Mouse (Mus musculus) midbrain, embryonic 13.5 days (tissue): Measurements from ENCODE around the gene Myoz1. TPM values are rescaled to one million over a fixed set of nuclear protein-coding genes. Genes with fewer than 3 reads are reported as not detected.

Experiments used
- ATAC-seq: fragments of 200-750 bp; cut with Nextera tagmentation; 2 replicates; pipeline ENCODE4 v1.8.0; 2017; ENCODE audit warnings: mild to moderate bottlenecking, moderate TSS enrichment, moderate library complexity
- H3K27ac ChIP-seq: fragments of 300-500 bp; sonication (generic); 2 replicates; pipeline ENCODE4 v1.5.1; 2015; ENCODE audit warnings: inconsistent platforms, mild to moderate bottlenecking, moderate library complexity
- H3K27me3 ChIP-seq: fragments of 300-500 bp; sonication (generic); 2 replicates; pipeline ENCODE4 v1.6.1; 2015; ENCODE audit warnings: mild to moderate bottlenecking, inconsistent platforms
- H3K36me3 ChIP-seq: fragments of 300-500 bp; sonication (generic); 2 replicates; pipeline ENCODE4 v1.6.1; 2015; ENCODE audit warnings: mild to moderate bottlenecking, inconsistent platforms
- H3K4me1 ChIP-seq: fragments of 300-500 bp; sonication (generic); replicated peaks from 2 replicates; pipeline ENCODE4 v1.6.1; 2015; ENCODE audit warnings: inconsistent platforms
- H3K4me2 ChIP-seq: fragments of 300-500 bp; sonication (generic); replicated peaks from 2 replicates; pipeline ENCODE4 v1.6.1; 2015; ENCODE audit warnings: moderate library complexity, mild to moderate bottlenecking, inconsistent platforms
- H3K4me3 ChIP-seq: fragments of 300-500 bp; sonication (generic); replicated peaks from 2 replicates; pipeline ENCODE4 v1.5.1; 2015; ENCODE audit warnings: mild to moderate bottlenecking, inconsistent platforms
- H3K9ac ChIP-seq: fragments of 300-500 bp; sonication (generic); replicated peaks from 2 replicates; pipeline ENCODE4 v1.6.1; 2015; ENCODE audit warnings: mild to moderate bottlenecking, inconsistent platforms
- H3K9me3 ChIP-seq: fragments of 300-500 bp; sonication (generic); 2 replicates; pipeline ENCODE4 v1.6.1; 2016; ENCODE audit warnings: mild to moderate bottlenecking, inconsistent platforms
- WGBS: fragments of 180-500 bp; shearing (Covaris S2); methylation state at CpG from one replicate; pipeline ENCODE4 v1.1.7; 2015; 5-methylcytosine and 5-hydroxymethylcytosine counted together
- polyA plus RNA-seq: library from polyadenylated mRNA; unstranded; fragments of >200 nt; fragmentation: Nextera tagmentation; extraction: Ambion mirVana; gene quantifications from 2 replicates; pipeline ENCODE4 v1.2.1, GENCODE M21; 2015

Myoz1 gene
- polyA plus RNA-seq, 1 experiment from 2014 or later, result not detected

GRCm38 (mm10) chr14:20694185-20694883 is 38.0 kb upstream of the Myoz1 start:
- no peaks in the 10 kb centered on the region for H3K9me3 ChIP-seq
- peak overlapping the region; percentile 88 for H3K4me2 ChIP-seq
- ATAC-seq, result peak; percentile 26
- H3K36me3 ChIP-seq, result peaks cover 59% of the 10 kb centered on the region
- peak overlapping the region; percentile 89 for H3K9ac ChIP-seq
- WGBS, result 45% methylated on average over 13 of the region's 13 CpGs
- H3K27me3 ChIP-seq, result no peaks in the 10 kb centered on the region
- H3K27ac ChIP-seq, result peak overlapping the region; percentile 98
- peak overlapping the region; percentile 83 for H3K4me3 ChIP-seq
- H3K4me1 ChIP-seq, result peaks cover 45% of the 10 kb centered on the region

GRCm38 (mm10) chr14:20693589-20694101 is 37.3 kb upstream of the Myoz1 start:
- H3K27ac ChIP-seq, result no peak overlapping the region
- H3K36me3 ChIP-seq, result peaks cover 64% of the 10 kb centered on the region
- no peaks in the 10 kb centered on the region for H3K27me3 ChIP-seq
- H3K9me3 ChIP-seq, result no peaks in the 10 kb centered on the region
- 91% methylated on average over 10 of the region's 10 CpGs for WGBS
- peaks cover 38% of the 10 kb centered on the region for H3K4me1 ChIP-seq
- H3K4me3 ChIP-seq, result no peak overlapping the region
- H3K4me2 ChIP-seq, result no peak overlapping the region
- ATAC-seq, result no peak
- no peak overlapping the region for H3K9ac ChIP-seq

GRCm38 (mm10) chr14:20691772-20692171 is 35.4 kb upstream of the Myoz1 start:
- Histone ChIP-seq H3K4me1 (peaks cover 20% of the 10 kb centered on the region), H3K27ac (no peak overlapping the region), H3K4me2 (no peak overlapping the region), H3K36me3 (peaks cover 75% of the 10 kb centered on the region), H3K27me3 (no peaks in the 10 kb centered on the region), H3K9me3 (no peaks in the 10 kb centered on the region), H3K9ac (no peak overlapping the region), H3K4me3 (no peak overlapping the region)
- WGBS, result 94% methylated on average over 6 of the region's 6 CpGs
- no peak for ATAC-seq

GRCm38 (mm10) chr14:20689009-20689408 is 32.7 kb upstream of the Myoz1 start:
- no peaks in the 10 kb centered on the region for H3K9me3 ChIP-seq
- H3K4me1 ChIP-seq, result peaks cover 3% of the 10 kb centered on the region; the same call in 1 of the 2 replicates
- H3K36me3 ChIP-seq, result peaks cover 98% of the 10 kb centered on the region
- WGBS, result 89% methylated on average over 2 of the region's 2 CpGs
- ATAC-seq, result no peak
- no peak overlapping the region for H3K4me2 ChIP-seq
- H3K27me3 ChIP-seq, result no peaks in the 10 kb centered on the region
- H3K27ac ChIP-seq, result no peak overlapping the region
- H3K9ac ChIP-seq, result no peak overlapping the region
- no peak overlapping the region for H3K4me3 ChIP-seq

- no peak for ATAC-seq
- WGBS, result 98% methylated on average over 3 of the region's 3 CpGs
- Histone ChIP-seq H3K9me3 (no peaks in the 10 kb centered on the region), H3K27me3 (no peaks in the 10 kb centered on the region), H3K36me3 (peaks cover 98% of the 10 kb centered on the region), H3K27ac (no peak overlapping the region), H3K4me1 (no peaks in the 10 kb centered on the region), H3K4me3 (no peak overlapping the region), H3K9ac (no peak overlapping the region), H3K4me2 (no peak overlapping the region)
Measured at GRCm38 (mm10) chr14:20686576-20686975, 30.2 kb upstream of the Myoz1 start.

GRCm38 (mm10) chr14:20682498-20682897 is 26.2 kb upstream of the Myoz1 start:
- H3K4me2 ChIP-seq, result no peak overlapping the region
- H3K27me3 ChIP-seq, result no peaks in the 10 kb centered on the region
- H3K4me1 ChIP-seq, result no peaks in the 10 kb centered on the region
- 83% methylated on average over 3 of the region's 3 CpGs for WGBS
- peaks cover 99% of the 10 kb centered on the region for H3K36me3 ChIP-seq
- H3K4me3 ChIP-seq, result no peak overlapping the region
- ATAC-seq, result no peak
- H3K27ac ChIP-seq, result no peak overlapping the region
- no peaks in the 10 kb centered on the region for H3K9me3 ChIP-seq
- H3K9ac ChIP-seq, result no peak overlapping the region

- no peak for ATAC-seq
- no peaks in the 10 kb centered on the region for H3K9me3 ChIP-seq
- WGBS, result 93% methylated on average over 2 of the region's 2 CpGs
- H3K4me1 ChIP-seq, result no peaks in the 10 kb centered on the region
- H3K27me3 ChIP-seq, result no peaks in the 10 kb centered on the region
- H3K4me2 ChIP-seq, result no peak overlapping the region
- H3K27ac ChIP-seq, result no peak overlapping the region
- no peak overlapping the region for H3K4me3 ChIP-seq
- no peak overlapping the region for H3K9ac ChIP-seq
- peaks cover 96% of the 10 kb centered on the region for H3K36me3 ChIP-seq
Measured at GRCm38 (mm10) chr14:20681742-20682141, 25.4 kb upstream of the Myoz1 start.

- no peaks in the 10 kb centered on the region for H3K27me3 ChIP-seq
- H3K4me2 ChIP-seq, result no peak overlapping the region
- no peak overlapping the region for H3K27ac ChIP-seq
- peaks cover 17% of the 10 kb centered on the region for H3K4me1 ChIP-seq
- no peaks in the 10 kb centered on the region for H3K9me3 ChIP-seq
- H3K9ac ChIP-seq, result no peak overlapping the region
- WGBS, result 93% methylated on average over 4 of the region's 4 CpGs
- ATAC-seq, result no peak
- H3K36me3 ChIP-seq, result peaks cover 68% of the 10 kb centered on the region
- no peak overlapping the region for H3K4me3 ChIP-seq
Measured at GRCm38 (mm10) chr14:20677906-20678305, 21.6 kb upstream of the Myoz1 start.

- peaks cover 32% of the 10 kb centered on the region for H3K36me3 ChIP-seq
- peak within 1 kb of the TSS; percentile 84 for H3K27ac ChIP-seq
- H3K4me3 ChIP-seq, result peak within 1 kb of the TSS; percentile 91
- H3K27me3 ChIP-seq, result peaks cover 19% of the 10 kb centered on the region
- H3K9ac ChIP-seq, result peak within 1 kb of the TSS; percentile 84
- ATAC-seq, result peak; percentile 97
- no peaks in the 10 kb centered on the region for H3K9me3 ChIP-seq
- peak within 1 kb of the TSS; percentile 90 for H3K4me2 ChIP-seq
- H3K4me1 ChIP-seq, result peaks cover 17% of the 10 kb centered on the region
- WGBS, result 5% methylated on average over 43 of the region's 43 CpGs
Measured at GRCm38 (mm10) chr14:20674064-20674833, 17.9 kb upstream of the Myoz1 start, which contains the start of gene Sec24c. TSS of gene Sec24c (plus strand) at chr14:20674308.

- Histone ChIP-seq H3K4me1 (peaks cover 17% of the 10 kb centered on the region), H3K4me2 (peak overlapping the region; percentile 90), H3K36me3 (peaks cover 26% of the 10 kb centered on the region), H3K9me3 (no peaks in the 10 kb centered on the region), H3K9ac (no peak overlapping the region), H3K4me3 (peak overlapping the region; percentile 91), H3K27ac (peak overlapping the region; percentile 47; the same call in 1 of the 2 replicates), H3K27me3 (peaks cover 25% of the 10 kb centered on the region)
- WGBS, result 15% methylated on average over 13 of the region's 13 CpGs
- peak; percentile 85 for ATAC-seq
Measured at GRCm38 (mm10) chr14:20673735-20674063, 17.4 kb upstream of the Myoz1 start.

- Histone ChIP-seq H3K4me2 (no peak overlapping the region), H3K4me3 (peak overlapping the region; percentile 9; the same call in 1 of the 2 replicates), H3K27me3 (peaks cover 30% of the 10 kb centered on the region), H3K4me1 (peaks cover 17% of the 10 kb centered on the region), H3K27ac (no peak overlapping the region), H3K36me3 (peaks cover 19% of the 10 kb centered on the region), H3K9me3 (no peaks in the 10 kb centered on the region), H3K9ac (no peak overlapping the region)
- 96% methylated on average over 2 of the region's 2 CpGs for WGBS
- ATAC-seq, result no peak
Measured at GRCm38 (mm10) chr14:20672990-20673389, 16.6 kb upstream of the Myoz1 start.

- no peak within 1 kb of the TSS for H3K27ac ChIP-seq
- no peak within 1 kb of the TSS for H3K4me3 ChIP-seq
- no peak within 1 kb of the TSS for H3K9ac ChIP-seq
- no peaks in the 10 kb centered on the region for H3K9me3 ChIP-seq
- peaks cover 45% of the 10 kb centered on the region for H3K27me3 ChIP-seq
- 85% methylated on average over 8 of the region's 8 CpGs for whole genome bisulfite sequencing
- no peaks in the 10 kb centered on the region for H3K36me3 ChIP-seq
- no peak within 1 kb of the TSS for H3K4me2 ChIP-seq
- ATAC-seq, result no peak
- H3K4me1 ChIP-seq, result no peaks in the 10 kb centered on the region; the same call in 1 of the 2 replicates
Measured at GRCm38 (mm10) chr14:20668154-20668810, 11.9 kb upstream of the Myoz1 start, which contains the start of gene Synpo2l. TSS of gene Synpo2l (minus strand) at chr14:20668354.
